Mouse (Mus musculus) hindbrain, postnatal 0 days (tissue): ENCODE results near the gene Triobp. TPM values are rescaled to one million over a fixed set of nuclear protein-coding genes. Genes with fewer than 3 reads are reported as not detected.
"Not testable (repeated sequence)": the region's sequence is repeated elsewhere in the genome, so short reads cannot be mapped to it uniquely, and the experiment has no call there.

Experiments
- ATAC-seq: fragments of 200-750 bp; cut with Nextera tagmentation; 2 replicates; pipeline ENCODE4 v1.8.0; 2017; ENCODE audit warnings: mild to moderate bottlenecking, moderate TSS enrichment, moderate library complexity
- DNase-seq: peaks from one replicate; pipeline ENCODE4 v3.0.0-alpha.2; 2015; ENCODE audit warnings: low spot score
- H3K27ac ChIP-seq: fragments of 300-500 bp; sonication (generic); 2 replicates; pipeline ENCODE4 v1.5.1; 2014; ENCODE audit warnings: mild to moderate bottlenecking
- H3K27me3 ChIP-seq: fragments of 300-500 bp; sonication (generic); 2 replicates; pipeline ENCODE4 v1.6.1; 2014; ENCODE audit warnings: low read length, mixed read lengths; ENCODE audit not compliant: insufficient read depth
- H3K36me3 ChIP-seq: fragments of 300-500 bp; sonication (generic); 2 replicates; pipeline ENCODE4 v1.6.1; 2014; ENCODE audit warnings: low read length, mixed read lengths; ENCODE audit not compliant: insufficient read depth
- H3K4me1 ChIP-seq: fragments of 300-500 bp; sonication (generic); 2 replicates; pipeline ENCODE4 v1.6.1; 2014; ENCODE audit warnings: antibody characterized with exemption, low read length, mixed read lengths; ENCODE audit not compliant: insufficient read depth
- H3K4me2 ChIP-seq: fragments of 300-500 bp; sonication (generic); 2 replicates; pipeline ENCODE4 v1.6.1; 2014; ENCODE audit warnings: low read depth, mild to moderate bottlenecking, low read length, moderate library complexity, mixed read lengths
- H3K4me3 ChIP-seq: fragments of 300-500 bp; sonication (generic); 2 replicates; pipeline ENCODE4 v1.5.1; 2014; ENCODE audit warnings: low read length
- H3K9ac ChIP-seq: fragments of 300-500 bp; sonication (generic); replicated peaks from 2 replicates; pipeline ENCODE4 v1.6.1; 2014; ENCODE audit warnings: mild to moderate bottlenecking, low read length, moderate library complexity, mixed read lengths
- H3K9me3 ChIP-seq: fragments of 300-500 bp; sonication (generic); 2 replicates; pipeline ENCODE4 v1.6.1; 2016; ENCODE audit warnings: low read length, mixed read lengths
- CTCF ChIP-seq: IDR thresholded peaks from 2 replicates; pipeline ENCODE4 v1.5.1; 2016; ENCODE audit warnings: antibody characterized with exemption, control low read depth, low read depth
- WGBS: fragments of 180-500 bp; shearing (Covaris S2); extraction: QIAGEN DNeasy Blood & Tissue Kit; methylation state at CpG from one replicate; pipeline ENCODE4 v1.1.7; 2014; 5-methylcytosine and 5-hydroxymethylcytosine counted together
- polyA plus RNA-seq: library from polyadenylated mRNA; unstranded; fragments of >200 nt; fragmentation: Nextera tagmentation; extraction: Ambion mirVana; gene quantifications from 2 replicates; pipeline ENCODE4 v1.2.1, GENCODE M21; 2015
- total RNA-seq: library from RNA; depleted of rRNA; stranded (reverse); fragments of >200 nt; gene quantifications from 2 replicates; pipeline ENCODE4 v1.2.3, GENCODE M21; 2014

Gene Triobp
- total and polyA plus RNA-seq, 2 experiments from 2014 or later = 20.7 to 57.6 TPM

DNA sequence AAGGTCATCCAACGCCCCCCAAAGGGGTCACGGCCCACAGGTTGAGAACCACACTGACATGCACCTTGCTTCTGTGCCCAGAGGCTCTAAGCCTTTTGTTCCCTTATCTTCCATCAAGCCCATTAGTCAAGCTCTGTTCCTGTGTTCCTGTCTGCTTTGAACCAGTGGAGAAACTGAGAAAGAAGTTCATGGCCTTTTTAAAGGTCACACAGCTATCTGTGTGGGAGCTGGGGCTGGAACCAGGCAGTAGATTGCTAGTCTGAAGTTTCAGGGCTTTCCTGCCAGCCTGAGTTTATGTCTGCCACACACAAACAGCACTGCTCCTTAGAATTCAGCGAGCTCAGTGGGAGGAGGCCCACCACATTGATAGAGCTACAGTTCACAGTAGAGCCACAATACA, 55.6 kb downstream of the Triobp start:
- 85% methylated on average over 3 of the region's 3 CpGs for WGBS
- ATAC-seq (no peak), DNase-seq (no peak)
- peaks cover 11% of the 10 kb centered on the region; the same call in 1 of the 2 replicates for H3K36me3 ChIP-seq
- no peak overlapping the region for H3K9ac ChIP-seq
- no peak overlapping the region for H3K4me3 ChIP-seq
- no peak overlapping the region for H3K27ac ChIP-seq
- no peaks in the 10 kb centered on the region for H3K4me1 ChIP-seq
- H3K27me3 ChIP-seq = no peaks in the 10 kb centered on the region
- TF ChIP-seq CTCF = no peak
- H3K9me3 ChIP-seq = no peaks in the 10 kb centered on the region
- no peak overlapping the region for H3K4me2 ChIP-seq

DNA sequence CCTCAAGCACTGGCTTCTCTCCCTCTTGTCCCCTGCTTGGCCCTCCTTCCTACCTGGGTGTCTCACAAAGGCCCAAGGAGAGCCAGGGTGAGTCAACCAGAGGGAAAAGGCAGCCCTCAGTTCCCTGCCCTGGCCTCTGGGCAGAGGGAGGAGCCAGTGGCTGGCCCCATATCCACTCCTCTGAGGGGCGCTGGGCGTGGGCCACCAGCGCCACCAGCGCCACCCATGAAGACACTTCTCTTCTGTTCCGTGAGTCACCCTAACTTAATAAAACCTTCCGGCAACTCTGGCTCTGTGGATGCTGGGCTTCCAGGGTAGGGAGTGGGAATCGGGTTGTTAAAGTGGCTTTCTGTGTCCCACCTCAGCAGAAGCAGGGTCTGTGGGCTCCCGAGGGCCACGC, 58.1 kb downstream of the Triobp start:
- Histone ChIP-seq H3K9ac (no peak overlapping the region), H3K36me3 (peaks cover 11% of the 10 kb centered on the region; the same call in 1 of the 2 replicates), H3K27me3 (no peaks in the 10 kb centered on the region), H3K9me3 (no peaks in the 10 kb centered on the region), H3K4me3 (no peak overlapping the region), H3K4me1 (no peaks in the 10 kb centered on the region), H3K4me2 (no peak overlapping the region), H3K27ac (no peak overlapping the region)
- ATAC-seq (no peak), DNase-seq (no peak)
- 86% methylated on average over 9 of the region's 9 CpGs for WGBS
- TF ChIP-seq CTCF = no peak

DNA sequence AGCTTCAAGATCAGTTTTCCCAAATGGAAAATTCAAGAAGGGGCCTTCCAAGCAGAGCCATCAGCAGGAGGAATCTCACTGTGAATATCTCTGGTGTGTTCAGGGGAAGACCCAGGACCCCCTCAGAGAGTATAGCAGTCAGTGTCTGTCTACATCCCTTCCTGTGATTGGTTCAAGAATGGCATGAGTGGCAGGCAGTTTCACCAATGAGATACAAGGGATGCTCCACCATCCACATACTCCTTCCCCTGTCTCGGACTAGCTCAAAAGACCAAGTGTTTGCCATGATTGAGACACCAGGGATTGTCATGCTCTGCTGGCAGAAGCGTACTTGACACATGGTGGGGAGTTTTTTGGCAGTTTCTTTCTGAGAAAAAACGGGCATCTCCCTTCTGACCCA, 59.1 kb downstream of the Triobp start:
- Histone ChIP-seq H3K27ac (no peak overlapping the region), H3K9me3 (no peaks in the 10 kb centered on the region), H3K4me2 (no peak overlapping the region), H3K4me3 (no peak overlapping the region), H3K9ac (no peak overlapping the region), H3K36me3 (peaks cover 11% of the 10 kb centered on the region; the same call in 1 of the 2 replicates), H3K27me3 (no peaks in the 10 kb centered on the region), H3K4me1 (no peaks in the 10 kb centered on the region)
- no peak for TF ChIP-seq CTCF
- 58% methylated on average over 3 of the region's 3 CpGs for WGBS
- peak; percentile 64 for ATAC-seq
- DNase-seq = peak; percentile 60

- H3K9ac ChIP-seq = no peak overlapping the region
- H3K4me3 ChIP-seq = no peak overlapping the region
- WGBS = 88% methylated on average over 5 of the region's 5 CpGs
- H3K9me3 ChIP-seq = no peaks in the 10 kb centered on the region
- H3K27ac ChIP-seq = no peak overlapping the region
- TF ChIP-seq CTCF = no peak
- H3K27me3 ChIP-seq = no peaks in the 10 kb centered on the region
- no peak overlapping the region for H3K4me2 ChIP-seq
- peaks cover 11% of the 10 kb centered on the region; the same call in 1 of the 2 replicates for H3K36me3 ChIP-seq
- no peaks in the 10 kb centered on the region for H3K4me1 ChIP-seq
- DNase-seq = no peak
- ATAC-seq = no peak
Measured at GRCm38 (mm10) chr15:79007059-79007458, 59.5 kb downstream of the Triobp start.

DNA sequence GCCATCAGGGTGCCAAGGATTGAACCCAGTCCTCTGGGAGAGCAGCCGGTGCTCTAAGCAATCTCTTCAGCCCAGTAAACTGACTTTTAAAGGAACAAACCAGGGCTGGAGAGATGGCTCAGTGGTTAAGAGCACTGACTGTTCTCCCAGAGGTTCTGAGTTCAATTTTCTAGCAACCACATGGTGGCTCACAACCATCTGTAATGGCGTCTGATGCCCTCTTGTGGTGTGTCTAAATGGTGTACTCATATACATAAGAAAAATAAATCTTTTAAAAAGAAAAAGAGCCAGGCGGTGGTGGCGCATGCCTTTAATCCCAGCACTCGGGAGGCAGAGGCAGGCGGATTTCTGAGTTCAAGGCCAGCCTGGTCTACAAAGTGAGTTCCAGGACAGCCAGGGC, 60.3 kb downstream of the Triobp start:
- 86% methylated on average over 6 of the region's 6 CpGs for whole genome bisulfite sequencing
- H3K9ac ChIP-seq = not testable (repeated sequence)

DNA sequence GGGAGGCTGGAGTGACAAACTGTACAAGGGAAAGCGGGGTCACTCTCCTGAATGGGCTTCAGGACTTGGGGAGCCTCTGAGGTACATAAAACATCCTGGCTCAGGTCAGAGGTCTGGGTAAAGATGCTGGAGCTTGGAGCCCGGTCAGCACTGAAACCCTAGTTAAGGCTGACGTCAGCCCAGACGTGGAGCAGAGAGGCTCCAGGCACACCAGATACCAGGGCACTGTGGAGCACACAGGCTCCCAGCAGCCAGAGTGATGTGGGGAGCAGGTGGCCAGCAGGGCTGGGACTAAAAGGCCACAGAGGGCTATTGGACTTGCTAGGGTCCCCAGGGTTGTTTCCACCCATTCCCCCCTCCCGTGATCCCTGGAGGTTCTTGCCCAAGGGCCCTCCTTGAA, 62.2 kb downstream of the Triobp start:
- no peak overlapping the region for H3K9ac ChIP-seq
- DNase-seq = no peak
- H3K4me1 ChIP-seq = no peaks in the 10 kb centered on the region
- H3K27ac ChIP-seq = no peak overlapping the region
- no peak overlapping the region for H3K4me2 ChIP-seq
- no peaks in the 10 kb centered on the region for H3K9me3 ChIP-seq
- no peak overlapping the region for H3K4me3 ChIP-seq
- H3K27me3 ChIP-seq = no peaks in the 10 kb centered on the region
- 71% methylated on average over 5 of the region's 5 CpGs for WGBS
- peaks cover 4% of the 10 kb centered on the region; the same call in 1 of the 2 replicates for H3K36me3 ChIP-seq
- no peak for ATAC-seq
- TF ChIP-seq CTCF = no peak

More for the DNA sequence above, 60.3 kb downstream of the Triobp start:
- H3K27ac ChIP-seq, DNase-seq, H3K4me3 ChIP-seq, ATAC-seq, H3K4me1 ChIP-seq, H3K4me2 ChIP-seq, H3K27me3 ChIP-seq, H3K9me3 ChIP-seq: not testable (repeated sequence)
- peaks cover 11% of the 10 kb centered on the region; the same call in 1 of the 2 replicates for H3K36me3 ChIP-seq

DNA sequence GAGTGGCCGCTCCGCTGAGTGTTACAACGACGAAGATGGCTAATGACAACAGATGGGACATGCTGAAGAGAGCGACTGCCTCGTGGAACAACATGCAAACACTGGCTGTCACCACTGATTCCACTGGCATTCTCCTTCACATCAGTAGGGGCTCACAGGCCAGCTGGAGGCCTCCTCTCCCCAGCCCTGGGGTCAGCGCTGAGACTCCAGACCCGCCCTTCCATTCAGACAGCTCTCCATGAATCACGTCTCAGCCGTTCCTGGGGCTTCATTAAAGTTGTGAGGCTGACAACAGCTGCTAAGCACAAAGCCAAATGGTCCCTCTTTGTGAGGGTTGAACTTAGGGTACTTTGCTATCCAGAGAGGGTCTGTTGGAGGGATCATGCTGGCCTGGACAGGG, 64.0 kb downstream of the Triobp start:
- no peak for TF ChIP-seq CTCF

More for the DNA sequence above, 64.0 kb downstream of the Triobp start:
- Histone ChIP-seq H3K9me3 (no peaks in the 10 kb centered on the region), H3K4me3 (no peak overlapping the region), H3K4me1 (no peaks in the 10 kb centered on the region), H3K4me2 (no peak overlapping the region), H3K27ac (no peak overlapping the region), H3K27me3 (no peaks in the 10 kb centered on the region), H3K9ac (no peak overlapping the region), H3K36me3 (no peaks in the 10 kb centered on the region)
- ATAC-seq (no peak), DNase-seq (no peak)
- 33% methylated on average over 10 of the region's 10 CpGs for WGBS
